8 mouse cellular contexts compared by ENCODE assay signal in the genomic region with DNA sequence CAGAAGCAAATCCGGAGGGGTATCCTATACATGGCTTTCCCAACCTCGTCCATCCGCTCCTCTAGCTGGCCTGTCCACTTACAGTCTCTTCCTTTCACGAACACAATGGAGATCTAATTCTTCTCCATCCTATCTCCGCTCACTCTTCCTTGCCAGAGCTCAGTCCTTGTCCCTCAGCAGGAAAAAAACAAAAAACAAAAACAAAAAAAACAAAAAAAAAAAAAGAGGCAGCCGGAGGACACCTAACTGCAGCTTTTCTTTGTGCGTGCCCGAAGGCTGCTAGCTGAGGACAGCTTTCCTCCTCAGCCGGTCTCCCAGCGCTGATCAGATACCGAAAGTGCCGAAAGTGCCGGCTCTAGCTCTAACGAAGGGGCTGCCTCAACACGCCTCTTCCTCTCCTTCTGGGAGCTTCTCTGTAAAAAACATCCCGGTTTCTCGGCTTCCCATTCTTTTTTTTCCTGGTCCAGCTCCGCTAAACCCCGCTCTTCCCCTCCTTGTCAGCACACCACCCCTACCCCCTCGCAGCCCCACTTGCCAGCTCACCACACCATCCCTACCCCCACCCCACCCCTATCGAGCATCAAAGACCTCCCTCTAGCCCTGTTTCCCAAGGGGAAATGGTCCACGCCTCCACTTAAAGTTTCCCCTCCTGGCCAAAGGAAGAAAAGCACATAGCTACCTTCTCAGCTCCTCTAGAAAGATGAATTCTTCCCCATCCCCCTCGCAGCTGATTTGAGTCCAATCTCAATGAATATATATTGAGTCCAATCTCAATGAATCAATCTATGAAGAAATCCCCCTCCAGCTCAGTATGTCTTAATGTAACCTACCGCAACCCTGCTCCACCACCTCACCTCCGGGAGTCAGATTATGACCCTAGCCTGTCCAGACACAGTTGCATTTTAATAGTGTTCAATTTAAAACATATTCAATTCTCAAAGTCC. TPM values are rescaled to one million over a fixed set of nuclear protein-coding genes. Genes with fewer than 3 reads are reported as not detected.
DNase-seq lines count a peak whose midpoint lies in the region; ATAC-seq and TF ChIP-seq lines count a peak whose summit lies in the region.

No protein-coding gene starts in this region.

- no peaks in the 10 kb centered on the region for H3K4me1 ChIP-seq in cerebellum, adult 2 months (ENCODE audit: control insufficient read depth, insufficient read depth, low read length)
- no peaks in the 10 kb centered on the region; the same call in 1 of the 2 replicates for H3K4me1 ChIP-seq in neural tube, embryonic 14.5 days (ENCODE audit: control insufficient read depth, insufficient read depth, low read length)

- H3K4me2 ChIP-seq in neural tube, embryonic 14.5 days (ENCODE audit: low read depth, low read length): peak overlapping the region; percentile 52

- H3K9me3 ChIP-seq in neural tube, embryonic 14.5 days (ENCODE audit: control insufficient read depth, low read length): no peaks in the 10 kb centered on the region

- peak overlapping the region; percentile 71 for H3K4me3 ChIP-seq in cerebellum, adult 2 months (replicated peaks; ENCODE audit: insufficient read depth, low read depth, low read length)
- peak overlapping the region; percentile 41 for H3K4me3 ChIP-seq in neural tube, embryonic 14.5 days (ENCODE audit: low read depth, low read length)

- TF ChIP-seq POLR2A in cerebellum, adult 2 months (IDR thresholded peaks at IDR 0.05; ENCODE audit: borderline replicate concordance, insufficient read depth, low read length): no peak

- peak overlapping the region; percentile 74 for H3K9ac ChIP-seq in neural tube, embryonic 14.5 days (replicated peaks; ENCODE audit: low read depth, low read length)

- peak; percentile 83 for ATAC-seq in neural tube, embryonic 14.5 days (ENCODE audit: low read depth)
- no peak for ATAC-seq in monocyte, adult 5-6 weeks (replicated peaks; ENCODE audit: insufficient number of reproducible peaks, low FRiP score, low TSS enrichment, poor library complexity, severe bottlenecking)

- H3K36me3 ChIP-seq in neural tube, embryonic 14.5 days (ENCODE audit: control insufficient read depth, insufficient read depth, low read length): no peaks in the 10 kb centered on the region

- no peak overlapping the region for H3K27ac ChIP-seq in cerebellum, adult 2 months (ENCODE audit: insufficient read depth, low read length)
- H3K27ac ChIP-seq in neural tube, embryonic 14.5 days (ENCODE audit: low read depth, low read length): peak overlapping the region; percentile 85

- H3K27me3 ChIP-seq in cerebellum, adult 2 months (ENCODE audit: control insufficient read depth, insufficient read depth, low read length): no peaks in the 10 kb centered on the region
- H3K27me3 ChIP-seq in neural tube, embryonic 14.5 days (ENCODE audit: control insufficient read depth, insufficient read depth, low read length): no peaks in the 10 kb centered on the region

- intact Hi-C loops in heart, postnatal 10 days (cut with DNase I): no loop called here

- peak; percentile 16 to 32 for DNase-seq in cerebellum, adult 2 months
- DNase-seq in cerebellum, adult 18-20 months: no peak
- peak; percentile 27 for DNase-seq in thymus, postnatal 4 days
- DNase-seq in thymus, postnatal 10 days (ENCODE audit: low spot score in 2 of 2): no peak
- DNase-seq in heart, postnatal 10 days: peak; percentile 8 to 20
- DNase-seq in liver: peak; percentile 44

- WGBS in cerebellum, adult 2 months: 5% methylated on average over 25 of the region's 25 CpGs
- WGBS in neural tube, embryonic 14.5 days: 5% methylated on average over 25 of the region's 25 CpGs

- TF ChIP-seq CTCF in cerebellum, adult 2 months (IDR thresholded peaks at IDR 0.05; ENCODE audit: borderline replicate concordance, insufficient read depth, low read depth, low read length): no peak

RNA-seq across cellular contexts. Expression of gene M6pr, which starts 11.0 kb away (rescaled TPM):
- 90.5 and 94.9 TPM in 2 replicates for polyA plus RNA-seq in cerebellum, adult 2 months (2012; rRNA removed)
- total RNA-seq in heart, postnatal 10 days (2021): 10 to 100 TPM; 51.8 to 52.1 TPM
- polyA plus RNA-seq in neural tube, embryonic 14.5 days (2014; fragmentation: Nextera tagmentation; extraction: Ambion mirVana): 46.1 and 62.0 TPM in 2 replicates
- total RNA-seq in monocyte, adult 5-6 weeks (2017): 361 to 422 TPM (median 372 TPM) in 3 replicates

RNA-seq across cellular contexts. Expression of gene Klrg1, which starts 14.9 kb away (rescaled TPM):
- polyA plus RNA-seq in cerebellum, adult 2 months (2012; rRNA removed): 0.06 and 0.07 TPM in 2 replicates
- total RNA-seq in heart, postnatal 10 days (2021): not detected
- polyA plus RNA-seq in neural tube, embryonic 14.5 days (2014; fragmentation: Nextera tagmentation; extraction: Ambion mirVana): 0.81 and 1.3 TPM in 2 replicates
- 101 to 234 TPM (median 111 TPM) in 3 replicates for total RNA-seq in monocyte, adult 5-6 weeks (2017)

RNA-seq across cellular contexts. Expression of gene Phc1, which starts 42.8 kb away (rescaled TPM):
- 48.3 and 55.7 TPM in 2 replicates for polyA plus RNA-seq in cerebellum, adult 2 months (2012; rRNA removed)
- 10 to 100 TPM; 22.1 to 24.3 TPM for total RNA-seq in heart, postnatal 10 days (2021)
- polyA plus RNA-seq in neural tube, embryonic 14.5 days (2014; fragmentation: Nextera tagmentation; extraction: Ambion mirVana): 40.8 and 41.9 TPM in 2 replicates
- 4.1 to 7.6 TPM (median 6.6 TPM) in 3 replicates for total RNA-seq in monocyte, adult 5-6 weeks (2017)

Comparison
In these comparisons a context has a peak if more than half of its experiments do, and no peak if none do; other contexts are left out.
1. DNase-seq: peak in cerebellum, adult 2 months (2 of 2), thymus, postnatal 4 days (single experiment), heart, postnatal 10 days (2 of 2) and liver (single experiment); none in cerebellum, adult 18-20 months (0 of 2) and thymus, postnatal 10 days (0 of 2).
2. RNA of gene Klrg1, which starts 14.9 kb away (total RNA-seq): 101 to 234 TPM in monocyte, adult 5-6 weeks; not detected in heart, postnatal 10 days; every median in the first group is over 10 times any median in the second.